Mouse (Mus musculus) ZHBTc4 (cell line): ENCODE results near the gene Rad1.

Experiments used
- DNase-seq: peaks from one replicate; pipeline ENCODE4 v3.0.0-alpha.2; 2011; ENCODE audit warnings: low read depth, low spot score

Rad1 gene

DNA sequence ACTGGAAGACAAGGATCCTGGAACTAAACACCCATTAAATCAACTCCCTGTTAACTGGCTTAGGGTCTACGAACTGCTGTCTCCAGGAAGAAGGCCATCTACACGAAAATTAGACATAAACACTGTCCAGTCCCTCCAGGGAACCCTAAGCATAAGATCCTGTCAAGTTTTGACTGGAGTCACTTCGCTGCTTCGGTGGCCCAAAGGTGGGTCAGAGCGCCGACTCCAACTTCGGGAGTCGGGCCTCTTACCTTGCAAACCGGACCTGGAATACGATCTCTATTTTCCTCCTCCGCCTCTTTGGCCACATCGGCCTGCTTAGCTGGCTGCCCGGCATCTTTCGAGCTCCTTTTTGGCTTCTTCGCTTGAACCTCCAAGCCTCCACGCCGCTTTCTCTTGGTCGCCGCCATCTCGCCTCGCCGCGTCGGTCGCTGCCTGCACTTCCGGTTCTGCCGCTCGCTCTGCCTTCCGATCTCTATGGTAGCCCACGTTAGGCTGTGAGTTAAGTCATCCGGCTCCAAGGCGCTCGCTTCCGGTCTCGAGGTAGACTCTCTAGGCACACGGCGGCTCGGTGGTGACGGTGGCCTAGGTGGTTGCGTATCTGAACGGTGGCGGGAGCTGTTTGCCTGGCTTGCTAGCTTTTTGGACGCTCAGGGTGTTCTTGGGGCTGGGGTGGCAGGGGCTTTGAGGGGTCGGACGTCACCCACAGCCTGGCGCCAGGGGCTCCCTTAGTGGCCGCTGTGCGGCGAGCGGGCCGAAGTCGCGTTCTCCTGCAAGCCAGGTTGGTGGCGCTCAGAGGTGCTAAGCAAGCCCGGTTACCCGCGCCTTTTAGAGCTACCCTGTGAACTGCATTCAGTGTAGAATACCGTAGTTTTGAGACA is at the start of gene Rad1, which contains the start of gene Brix1:
Rad1 (plus strand) TSS at position 535 of the 881 bp plus-strand sequence.
Brix1 (minus strand) TSS at position 464 of the 881 bp plus-strand sequence.
- DNase-seq: peak; percentile 98

DNA sequence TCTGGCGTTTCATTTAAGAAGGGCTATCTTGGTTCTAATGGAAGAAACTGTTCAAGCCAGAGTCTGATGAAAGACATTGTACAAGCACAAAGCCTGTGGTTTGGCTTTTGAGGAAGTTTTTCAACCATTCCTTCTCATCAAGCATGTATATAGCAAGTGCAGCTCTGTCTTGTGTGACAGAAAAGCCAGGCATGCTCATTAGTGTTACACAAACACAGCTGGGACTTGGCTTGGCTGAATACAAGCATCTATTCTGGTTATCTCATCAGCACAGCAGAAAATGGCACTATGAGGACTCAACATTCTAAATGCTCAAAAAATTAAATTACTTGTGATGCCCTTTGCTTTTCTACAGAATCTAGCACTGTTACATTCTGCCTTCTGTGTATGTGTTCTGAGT is 48.9 kb upstream of the Rad1 start:
- DNase-seq: no peak

GRCm38 (mm10) chr15:10439963-10440362 is 45.9 kb upstream of the Rad1 start:
- no peak for DNase-seq

GRCm38 (mm10) chr15:10441493-10441892 is 44.3 kb upstream of the Rad1 start:
- DNase-seq: no peak

DNA sequence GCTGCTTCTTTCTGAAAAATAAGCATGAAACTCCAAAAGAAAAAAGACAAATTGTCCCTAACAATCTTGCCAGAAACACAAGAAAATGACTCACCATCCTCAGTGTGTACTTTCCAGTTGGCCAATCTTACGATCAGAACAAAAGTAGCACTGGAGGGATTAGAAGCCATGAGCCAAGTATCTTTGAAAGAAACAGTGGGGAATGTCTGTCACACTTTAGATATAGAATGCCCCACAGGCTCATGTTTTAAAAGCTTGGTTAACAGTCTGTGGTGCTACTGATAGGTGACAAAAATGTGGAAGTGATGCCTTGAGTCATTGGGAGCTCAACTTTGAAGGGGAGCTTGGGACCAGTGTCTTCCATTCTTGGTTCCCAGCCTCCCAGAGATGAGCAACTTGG is 43.5 kb upstream of the Rad1 start:
- DNase-seq: no peak

DNA sequence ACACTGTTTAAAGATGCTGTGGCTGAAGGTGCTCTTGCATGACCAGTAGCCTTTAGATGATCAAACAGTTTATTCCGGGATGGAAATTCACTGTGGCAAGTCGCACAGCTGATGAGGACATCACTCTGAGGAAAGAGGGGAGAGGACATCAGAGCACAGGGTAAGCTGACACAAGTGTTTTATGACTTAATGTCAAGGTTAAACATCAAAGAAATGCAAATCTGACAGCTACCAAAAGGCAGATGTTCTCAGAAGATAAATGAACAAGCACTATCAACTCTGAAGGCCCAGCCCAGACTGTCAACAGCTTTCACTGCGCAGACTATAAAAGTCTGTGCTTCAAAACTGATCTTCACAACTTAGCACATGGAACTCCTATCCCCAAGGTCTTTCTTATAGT is 38.7 kb upstream of the Rad1 start:
- peak; percentile 26 for DNase-seq

GRCm38 (mm10) chr15:10460986-10461385 is 24.8 kb upstream of the Rad1 start:
- no peak for DNase-seq

GRCm38 (mm10) chr15:10463555-10463954 is 22.3 kb upstream of the Rad1 start:
- DNase-seq: no peak

- DNase-seq: no peak
Observed at GRCm38 (mm10) chr15:10464678-10465077, 21.1 kb upstream of the Rad1 start.

DNA sequence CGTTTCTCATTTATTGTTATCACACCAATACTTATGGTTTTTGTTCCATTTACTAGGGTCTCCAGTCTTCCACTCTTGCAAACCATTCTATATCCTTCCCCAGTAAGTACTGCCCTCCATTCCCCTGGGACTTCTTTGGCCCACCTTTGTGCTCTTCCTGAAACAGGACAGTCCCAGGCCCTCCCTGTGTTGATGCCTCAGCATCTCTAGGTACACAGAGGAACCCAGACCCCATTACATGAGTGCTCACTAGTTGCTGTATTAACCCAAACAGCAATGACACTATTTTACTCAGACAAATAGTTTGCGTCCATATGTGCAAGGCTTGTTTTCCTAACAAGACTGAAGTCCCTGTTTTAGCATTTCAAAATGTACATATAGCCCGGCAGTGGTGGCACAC is 17.1 kb upstream of the Rad1 start:
- DNase-seq: no peak

DNA sequence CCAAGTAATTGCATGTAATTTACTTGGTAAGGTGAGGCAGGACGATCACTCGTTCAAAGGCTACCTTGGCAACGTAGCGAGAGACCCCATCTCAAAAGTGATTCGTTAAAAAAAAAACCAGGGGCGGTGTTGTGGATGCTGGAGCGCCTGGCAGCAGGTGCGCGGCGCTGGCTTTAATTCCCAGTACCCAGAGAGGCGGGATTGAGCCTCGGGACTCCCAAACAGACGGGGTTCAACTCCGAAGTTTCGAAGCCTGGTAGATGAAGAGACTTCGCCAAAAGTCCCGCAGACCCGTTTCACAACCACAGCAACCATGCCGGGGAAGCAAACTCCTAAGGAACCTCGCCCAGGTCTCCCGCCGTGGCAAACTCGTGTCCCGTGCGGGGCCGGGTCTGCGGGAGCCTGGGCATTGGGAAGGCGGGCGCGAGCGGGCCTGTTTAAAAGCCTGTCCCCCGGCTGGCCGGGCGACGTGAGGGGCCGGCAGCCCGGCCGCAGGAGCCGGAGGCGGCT is 16.1 kb upstream of the Rad1 start:
- DNase-seq: peak; percentile 59

GRCm38 (mm10) chr15:10470151-10470831 is 15.5 kb upstream of the Rad1 start, which contains the start of gene Dnajc21:
TSS of gene Dnajc21 (minus strand) at chr15:10470516.
- peak; percentile 95 for DNase-seq

DNA sequence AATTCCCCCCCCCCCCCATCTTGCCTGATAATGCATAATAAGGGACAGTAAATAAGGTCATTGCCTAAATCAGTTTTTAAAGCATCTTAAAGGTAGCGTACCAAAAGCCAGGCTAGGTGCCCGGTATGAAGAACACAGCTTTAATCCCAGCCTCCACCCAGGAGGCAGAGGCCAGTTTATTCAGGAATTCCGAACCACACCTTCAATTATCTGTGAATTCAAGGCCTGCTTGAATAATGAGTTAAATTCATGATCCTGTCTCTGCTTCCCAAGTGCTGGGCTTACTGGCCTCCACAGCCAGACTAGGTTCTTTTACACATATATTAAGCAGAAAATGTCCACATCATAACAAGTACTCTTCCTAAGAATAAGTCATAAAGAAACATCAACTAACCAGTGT is 14.9 kb upstream of the Rad1 start:
- DNase-seq: peak; percentile 89

DNA sequence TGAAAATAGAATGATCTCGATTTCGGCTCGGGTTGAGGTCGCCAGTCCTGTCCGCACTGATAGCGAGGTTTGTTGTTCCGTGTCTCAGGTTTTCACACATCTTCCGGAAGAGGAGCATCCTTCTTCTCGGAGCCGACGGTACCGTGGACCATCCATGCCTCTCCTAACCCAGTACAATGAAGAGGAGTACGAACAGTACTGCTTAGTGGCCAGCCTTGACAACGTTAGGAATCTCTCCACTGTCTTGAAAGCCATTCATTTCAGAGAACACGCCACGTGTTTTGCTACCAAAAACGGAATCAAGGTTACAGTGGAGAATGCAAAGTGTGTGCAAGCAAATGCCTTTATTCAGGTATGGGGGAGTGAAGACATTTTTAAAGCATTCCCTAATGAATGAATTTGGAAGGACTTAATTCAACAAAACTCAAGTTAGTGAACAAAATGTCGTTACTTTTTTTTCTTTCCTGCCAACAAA is 584 bp downstream of the Rad1 start:
- no peak for DNase-seq

- DNase-seq: peak; percentile 42
Observed at GRCm38 (mm10) chr15:10487246-10487645, 1.4 kb downstream of the Rad1 start.

- no peak for DNase-seq
Observed at GRCm38 (mm10) chr15:10490101-10490500, 4.3 kb downstream of the Rad1 start.

DNA sequence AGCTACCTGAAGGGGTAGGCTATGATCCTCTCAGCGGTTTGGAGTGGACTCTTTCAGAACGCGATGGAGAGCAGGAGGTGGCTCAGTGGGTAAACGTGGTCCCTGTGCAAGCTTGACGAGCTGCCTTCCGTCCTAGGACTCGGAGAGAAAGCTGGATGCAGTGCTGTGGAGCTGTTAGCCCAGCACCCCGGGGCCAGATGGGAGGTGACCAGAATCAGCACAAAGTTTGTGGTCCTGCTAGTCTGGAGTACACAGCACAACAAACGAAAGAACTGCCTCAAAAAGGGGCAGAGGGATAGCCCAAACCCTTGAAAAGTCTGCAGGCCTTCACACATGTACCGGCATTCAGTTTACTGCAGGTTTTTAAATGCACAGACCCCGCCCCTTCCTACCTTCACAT is 10.1 kb downstream of the Rad1 start:
- no peak for DNase-seq

- peak; percentile 85 for DNase-seq
Observed at GRCm38 (mm10) chr15:10496696-10497095, 10.9 kb downstream of the Rad1 start.

DNA sequence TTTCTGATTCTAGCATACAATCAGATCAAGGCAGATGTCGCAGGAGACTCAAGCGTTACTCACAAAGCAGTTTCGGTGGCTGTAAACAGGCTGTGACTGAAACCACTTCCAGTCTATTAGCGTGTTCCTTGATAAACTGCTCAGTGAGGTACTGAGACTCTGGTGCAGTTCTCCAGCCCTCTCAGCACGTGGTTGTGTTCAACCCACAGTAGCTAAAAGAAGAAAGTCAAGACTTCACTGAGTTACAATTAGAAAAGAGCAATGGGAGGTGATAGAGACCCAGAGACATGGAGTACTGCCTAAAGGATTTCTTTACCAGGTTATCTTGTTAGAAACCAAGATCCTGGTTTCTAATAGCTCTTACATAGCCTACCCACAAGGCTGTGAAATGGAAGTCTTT is 13.8 kb downstream of the Rad1 start:
- DNase-seq: no peak

GRCm38 (mm10) chr15:10500035-10500434 is 14.2 kb downstream of the Rad1 start:
- no peak for DNase-seq

GRCm38 (mm10) chr15:10500838-10501719 is 15.3 kb downstream of the Rad1 start:
- DNase-seq: peak; percentile 77
